Mouse (Mus musculus) brown adipose tissue, adult 24 weeks (tissue): ENCODE measurements around the gene Zfp36l2. TPM values are rescaled to one million over a fixed set of nuclear protein-coding genes. Genes with fewer than 3 reads are reported as not detected.
"Not testable (repeated sequence)": the region's sequence is repeated elsewhere in the genome, so short reads cannot be mapped to it uniquely, and the experiment has no call there.

Source experiments
- H3K27ac ChIP-seq: fragments of 200-500 bp; replicated peaks from 2 replicates; pipeline ENCODE4 v1.5.1; 2012; ENCODE audit warnings: low read depth, mild to moderate bottlenecking, low read length
- H3K4me1 ChIP-seq: fragments of 200-500 bp; 2 replicates; pipeline ENCODE4 v1.6.1; 2012; ENCODE audit warnings: low read length, mixed read lengths; ENCODE audit not compliant: control insufficient read depth, insufficient read depth, insufficient read length
- H3K4me3 ChIP-seq: fragments of 200-500 bp; 2 replicates; pipeline ENCODE4 v1.5.1; 2012; ENCODE audit warnings: low read depth, mild to moderate bottlenecking, low read length, moderate library complexity; ENCODE audit not compliant: insufficient read depth
- polyA plus RNA-seq: library from polyadenylated mRNA; stranded (reverse); fragments of >200 nt; gene quantifications from 2 replicates; pipeline ENCODE4 v1.2.4, GENCODE M21; 2012; ENCODE audit not compliant: missing spikeins, insufficient read depth, insufficient read length

Zfp36l2 gene
- polyA plus RNA-seq, 1 experiment: 103 TPM

DNA sequence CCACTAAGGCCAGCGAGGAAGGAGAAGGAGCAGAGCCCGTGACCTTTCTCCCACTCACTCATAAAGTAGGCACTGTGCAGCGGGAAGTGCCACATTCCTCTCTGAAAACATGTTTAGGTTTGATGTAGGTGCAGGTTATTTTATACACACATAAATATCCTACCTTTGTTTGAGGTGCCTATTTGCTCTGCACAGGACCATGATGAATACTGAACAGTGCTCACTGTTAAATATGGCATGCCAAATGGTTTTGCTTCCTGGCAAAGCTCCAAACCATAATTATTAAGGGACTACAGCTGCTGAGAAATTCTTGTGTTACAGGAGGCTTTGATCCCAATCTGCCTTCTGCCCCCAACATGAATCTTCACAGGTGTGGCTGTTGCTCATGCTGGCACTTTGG lies 18.5 kb upstream of the Zfp36l2 start:
- Histone ChIP-seq H3K27ac (no peak overlapping the region), H3K4me1 (peaks cover 3% of the 10 kb centered on the region), H3K4me3 (no peak overlapping the region)

DNA sequence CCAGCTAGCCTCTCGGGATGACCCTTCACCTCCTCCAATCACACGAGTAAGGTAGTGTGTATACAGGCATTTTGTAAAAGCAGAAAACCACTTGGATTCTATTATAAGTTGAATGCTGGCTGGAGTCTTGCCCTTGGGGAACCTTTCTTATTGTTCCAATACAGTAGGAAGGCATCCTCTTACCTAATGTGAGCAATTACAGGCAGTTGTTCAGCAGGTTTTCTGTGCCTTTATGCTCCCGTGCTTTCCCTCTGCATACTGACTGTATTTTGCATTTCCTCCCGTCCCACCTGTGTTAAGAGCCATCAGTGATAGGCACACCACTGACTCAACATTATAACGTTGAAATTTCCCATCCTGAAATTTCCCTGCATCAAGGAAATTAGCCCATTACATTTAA lies 17.2 kb upstream of the Zfp36l2 start:
- no peak overlapping the region for H3K4me3 ChIP-seq
- no peak overlapping the region for H3K27ac ChIP-seq
- H3K4me1 ChIP-seq: peaks cover 3% of the 10 kb centered on the region

DNA sequence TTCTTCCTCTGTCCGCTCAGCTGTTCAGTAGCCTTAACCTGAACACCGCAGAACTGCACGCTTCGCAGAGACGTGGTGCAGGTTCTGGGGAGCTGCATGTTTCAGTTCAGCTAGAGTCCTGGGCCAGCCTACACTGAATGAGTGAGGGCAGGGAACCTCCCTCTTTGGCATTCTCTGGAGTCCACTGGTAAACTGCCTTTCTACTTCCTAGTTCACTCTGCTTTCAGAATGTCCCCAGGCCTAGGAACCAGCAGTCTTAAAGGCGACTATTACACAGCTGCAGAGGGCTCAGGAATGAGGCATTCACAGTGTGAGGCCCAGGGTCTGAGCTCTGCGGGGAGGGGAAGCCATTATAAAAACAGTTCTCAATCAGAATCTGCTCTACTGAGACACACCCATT lies 15.6 kb upstream of the Zfp36l2 start:
- no peak overlapping the region for H3K4me3 ChIP-seq
- 0 out of 2 replicates have a peak overlapping the region, but pooled peaks have one; percentile 11 for H3K27ac ChIP-seq
- peaks cover 3% of the 10 kb centered on the region for H3K4me1 ChIP-seq

DNA sequence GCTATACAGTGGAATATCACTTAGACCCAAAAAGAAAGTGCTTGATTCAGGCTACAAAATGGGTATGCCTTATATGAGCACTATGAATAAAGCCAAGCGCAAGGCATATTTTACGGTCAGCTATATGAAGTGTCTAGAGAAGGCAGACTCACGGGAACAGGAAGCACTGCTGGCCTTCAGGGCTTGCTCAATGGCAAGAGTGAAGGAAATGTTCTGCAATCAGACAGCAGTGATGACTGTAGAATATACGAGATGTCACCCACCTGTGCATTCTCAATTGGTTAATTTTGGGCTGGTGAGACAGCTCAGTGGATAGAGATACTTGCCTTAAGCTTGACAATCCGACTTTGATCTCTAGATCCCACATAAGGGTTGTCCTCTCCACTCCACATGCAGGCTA lies 13.4 kb upstream of the Zfp36l2 start:
- no peak overlapping the region for H3K4me3 ChIP-seq
- H3K27ac ChIP-seq: no peak overlapping the region
- peaks cover 11% of the 10 kb centered on the region for H3K4me1 ChIP-seq

DNA sequence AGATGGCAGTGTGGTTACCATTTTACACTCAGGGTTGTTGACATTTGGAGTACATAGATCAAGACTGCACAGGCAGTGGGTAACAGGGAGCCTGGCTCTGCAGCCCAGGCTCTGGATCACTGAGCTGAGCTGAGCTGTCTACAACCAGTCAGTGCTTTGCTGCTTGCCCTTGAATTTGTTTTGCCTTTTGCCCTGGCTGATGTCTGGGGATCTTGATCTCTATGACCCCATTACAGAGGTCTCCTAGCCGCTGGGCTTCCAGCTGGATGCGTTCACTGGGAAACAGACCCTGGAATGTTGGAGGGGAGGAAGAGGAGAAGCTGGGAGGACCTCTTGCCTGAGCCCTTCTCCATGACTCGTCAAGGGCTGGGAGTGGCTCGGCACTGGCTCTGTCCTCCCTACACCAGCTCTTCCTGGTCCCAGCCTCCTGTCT lies 10.2 kb upstream of the Zfp36l2 start:
- no peak overlapping the region for H3K4me3 ChIP-seq
- peak overlapping the region; percentile 53 for H3K27ac ChIP-seq
- H3K4me1 ChIP-seq: peaks cover 14% of the 10 kb centered on the region

DNA sequence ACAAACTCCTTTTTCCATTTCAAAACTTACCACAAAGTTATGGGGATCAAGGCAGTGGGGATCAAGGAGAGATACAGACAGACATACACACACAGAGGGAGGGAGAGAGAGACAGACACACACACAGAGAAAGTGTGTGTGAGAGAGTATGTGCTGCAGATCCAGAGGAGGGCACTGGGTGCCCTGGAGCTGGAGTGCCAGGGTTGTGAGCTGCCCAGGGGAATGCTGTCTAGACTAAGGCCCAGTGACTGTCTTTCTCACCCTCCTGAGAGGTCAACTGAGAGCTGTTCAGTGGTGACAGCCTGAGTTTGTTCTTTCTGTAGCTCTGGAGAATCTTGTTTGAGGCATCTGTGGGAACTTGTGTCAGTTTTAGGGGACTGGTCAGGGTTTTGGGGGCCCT lies 8.6 kb upstream of the Zfp36l2 start:
- H3K27ac ChIP-seq: peak overlapping the region; percentile 96
- no peak overlapping the region for H3K4me3 ChIP-seq
- peaks cover 14% of the 10 kb centered on the region for H3K4me1 ChIP-seq

DNA sequence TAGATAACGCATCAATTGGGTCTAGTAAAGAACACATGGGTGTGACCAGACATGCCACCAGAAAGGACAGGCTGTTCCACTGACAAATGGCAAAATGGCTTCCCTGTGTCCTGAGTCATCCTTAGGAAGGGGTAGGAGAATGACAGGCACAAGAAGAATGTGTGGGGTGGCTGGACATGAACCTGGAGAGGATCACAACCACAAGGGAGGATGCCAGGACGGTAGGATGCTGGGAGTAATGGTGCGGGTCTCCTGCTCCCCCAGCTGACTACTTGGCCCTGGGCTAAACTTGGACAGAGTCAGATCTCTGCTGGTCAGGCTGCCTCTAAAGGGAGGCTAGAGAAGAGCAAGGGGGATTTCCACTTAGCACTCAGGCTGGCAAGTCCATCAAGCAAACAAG lies 8.1 kb upstream of the Zfp36l2 start:
- Histone ChIP-seq H3K27ac (peak overlapping the region; percentile 96), H3K4me3 (no peak overlapping the region), H3K4me1 (peaks cover 14% of the 10 kb centered on the region)

DNA sequence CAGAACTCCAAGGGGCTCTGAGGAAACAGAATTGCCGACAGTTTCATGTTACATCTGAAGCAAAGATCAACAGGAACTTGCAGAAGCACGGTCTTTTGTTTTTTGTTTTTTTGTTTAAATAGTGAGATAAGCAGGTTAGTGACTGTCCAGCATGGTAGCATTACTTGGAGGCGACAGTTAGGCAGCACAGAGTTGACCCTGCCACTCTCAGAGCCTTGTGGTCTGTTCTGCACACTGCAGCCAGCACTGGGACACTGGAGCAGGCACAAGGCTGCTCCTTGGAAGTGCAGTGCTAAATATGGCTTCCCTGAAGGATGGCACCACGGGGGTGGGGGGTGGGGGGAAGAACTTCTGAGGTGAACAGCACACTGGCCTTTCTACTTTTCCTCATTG lies 7.3 kb upstream of the Zfp36l2 start:
- H3K27ac ChIP-seq: peak overlapping the region; percentile 96
- H3K4me1 ChIP-seq: peaks cover 16% of the 10 kb centered on the region
- H3K4me3 ChIP-seq: no peak overlapping the region

DNA sequence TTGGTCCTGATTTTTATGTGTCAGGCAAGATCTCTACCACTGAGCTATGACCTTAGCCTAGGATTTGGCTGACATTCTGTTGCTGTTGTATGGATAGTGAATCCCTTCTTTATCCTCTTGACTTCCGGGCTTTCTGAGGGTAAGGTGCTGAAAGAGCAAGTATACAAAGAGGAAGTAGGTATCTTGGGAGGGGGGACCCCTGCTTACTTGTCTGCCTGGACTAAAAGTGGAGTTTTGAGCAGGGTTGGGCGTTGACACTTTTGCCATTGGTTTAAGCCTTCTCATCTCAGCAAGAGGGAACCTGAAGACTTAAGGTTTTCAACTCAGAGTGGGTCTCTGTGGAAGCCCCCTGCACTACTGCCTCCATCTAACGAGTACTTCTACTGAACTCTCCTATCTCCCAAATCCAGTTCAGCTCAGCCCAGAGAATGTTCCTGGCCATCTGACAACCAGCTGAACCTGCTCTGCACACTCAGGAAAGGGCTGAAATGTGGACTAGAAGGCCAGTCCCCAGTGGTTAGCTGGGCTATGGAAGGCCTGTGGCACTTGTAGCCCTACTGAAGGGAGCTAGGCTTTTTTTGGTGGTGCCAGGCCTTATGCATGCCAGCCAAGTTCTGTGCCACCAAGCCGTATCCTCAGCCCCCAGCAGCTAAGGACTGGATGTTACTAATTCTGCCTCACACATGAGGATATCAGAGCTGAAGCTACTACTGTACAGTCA lies 6.7 kb upstream of the Zfp36l2 start:
- Histone ChIP-seq H3K4me1 (peaks cover 16% of the 10 kb centered on the region), H3K27ac (peak overlapping the region; percentile 96), H3K4me3 (no peak overlapping the region)

DNA sequence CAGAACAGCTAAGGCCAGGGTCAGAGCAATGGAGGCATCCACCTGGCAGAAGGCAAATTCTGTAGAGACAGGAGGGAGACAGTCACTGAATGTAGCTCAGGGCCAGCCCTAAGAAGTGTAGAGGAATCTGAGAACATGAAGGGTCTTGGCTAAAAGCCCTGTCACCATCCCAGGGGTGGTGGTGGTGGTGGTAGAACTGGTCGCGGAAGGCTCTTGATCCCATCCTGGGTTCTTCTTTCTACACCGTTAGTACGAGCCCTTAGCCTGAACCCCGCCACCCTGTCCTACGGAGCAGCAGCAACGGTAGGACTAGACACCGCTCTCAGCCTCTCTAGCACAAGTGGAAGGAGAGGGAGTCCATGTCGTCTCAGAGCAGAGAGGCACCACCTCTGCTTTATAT lies 5.7 kb upstream of the Zfp36l2 start:
- H3K4me1 ChIP-seq: peaks cover 20% of the 10 kb centered on the region
- H3K27ac ChIP-seq: peak overlapping the region; percentile 65; the same call in 1 of the 2 replicates
- H3K4me3 ChIP-seq: no peak overlapping the region

DNA sequence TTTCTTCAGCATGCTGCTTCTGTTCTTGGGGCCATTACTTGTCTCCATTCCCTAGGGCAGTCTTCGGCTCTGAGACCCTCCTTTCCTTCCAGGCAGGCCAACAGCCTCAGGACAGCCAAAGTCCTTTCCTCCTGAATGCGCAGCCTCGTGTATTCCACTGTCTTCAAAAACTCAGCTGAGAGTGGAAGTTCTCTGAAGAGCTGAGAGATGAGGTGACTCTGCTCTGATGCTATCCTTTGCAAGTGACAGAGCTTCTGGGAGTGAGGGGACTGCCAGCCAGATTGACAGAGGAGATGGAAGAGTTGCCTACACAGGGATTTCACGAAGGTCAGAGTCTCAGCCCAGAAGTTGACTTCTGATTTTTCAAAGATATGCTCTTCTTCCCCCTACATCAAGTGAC lies 4.2 kb upstream of the Zfp36l2 start:
- Histone ChIP-seq H3K4me3 (no peak overlapping the region), H3K27ac (peak overlapping the region; percentile 65), H3K4me1 (peaks cover 13% of the 10 kb centered on the region)

DNA sequence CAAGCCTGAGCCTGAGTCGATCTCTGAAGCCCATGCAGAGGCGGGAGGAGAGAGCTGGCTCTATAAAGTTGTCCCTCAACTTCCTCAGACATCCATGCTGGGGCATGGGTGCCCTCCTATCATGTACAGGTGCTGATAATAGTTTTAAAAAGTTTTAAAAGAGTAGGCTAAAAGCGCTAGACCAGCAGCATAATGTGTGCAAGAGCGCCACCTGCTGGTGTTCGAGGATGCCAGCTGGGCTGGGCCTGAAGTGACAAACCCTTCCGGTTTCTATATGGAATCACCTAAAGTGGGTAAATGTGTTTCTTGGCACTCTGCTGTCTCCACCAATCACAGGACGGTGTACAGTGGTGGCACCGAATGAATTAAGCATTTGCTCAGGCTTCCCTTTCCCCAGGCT lies 3.1 kb upstream of the Zfp36l2 start:
- peaks cover 9% of the 10 kb centered on the region for H3K4me1 ChIP-seq
- H3K27ac ChIP-seq: no peak overlapping the region
- no peak overlapping the region for H3K4me3 ChIP-seq

DNA sequence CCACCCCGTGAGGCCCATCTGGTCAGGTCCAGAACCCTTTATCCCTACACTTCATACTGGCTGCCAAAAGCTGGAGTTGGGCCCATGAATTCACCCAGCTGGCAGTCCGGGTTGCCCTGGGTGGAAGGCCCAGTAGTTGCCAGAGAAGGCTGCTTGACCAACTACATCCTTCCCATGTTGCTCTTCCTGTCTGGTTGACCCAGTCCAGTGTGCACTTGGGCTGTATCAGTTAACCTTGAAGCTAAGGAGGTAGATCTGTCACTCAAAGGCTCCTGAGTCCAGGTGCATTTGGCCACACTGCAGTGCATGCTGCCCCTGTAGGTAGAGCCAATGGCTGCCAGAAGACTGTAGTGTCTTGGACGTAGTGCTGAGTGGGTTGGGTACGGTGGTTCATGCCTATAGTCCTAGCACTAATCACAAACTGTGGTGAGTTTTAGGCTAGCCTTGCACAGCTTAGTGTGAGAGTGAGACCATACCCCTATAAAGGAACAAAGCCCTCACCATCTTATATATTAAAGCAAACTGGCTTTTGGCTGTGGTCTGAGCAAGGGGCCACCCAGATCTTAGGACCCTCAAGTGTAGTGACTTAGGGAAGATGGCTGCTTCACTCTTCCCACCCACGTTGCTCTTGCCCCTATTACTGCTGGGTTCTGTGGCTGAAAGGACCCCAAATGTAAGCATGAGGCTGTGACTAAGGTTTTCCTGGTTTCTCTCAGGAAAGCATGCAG lies 1.5 kb upstream of the Zfp36l2 start:
- Histone ChIP-seq H3K4me1 (peaks cover 7% of the 10 kb centered on the region), H3K4me3 (peak overlapping the region; percentile 40), H3K27ac (peak overlapping the region; percentile 84)

DNA sequence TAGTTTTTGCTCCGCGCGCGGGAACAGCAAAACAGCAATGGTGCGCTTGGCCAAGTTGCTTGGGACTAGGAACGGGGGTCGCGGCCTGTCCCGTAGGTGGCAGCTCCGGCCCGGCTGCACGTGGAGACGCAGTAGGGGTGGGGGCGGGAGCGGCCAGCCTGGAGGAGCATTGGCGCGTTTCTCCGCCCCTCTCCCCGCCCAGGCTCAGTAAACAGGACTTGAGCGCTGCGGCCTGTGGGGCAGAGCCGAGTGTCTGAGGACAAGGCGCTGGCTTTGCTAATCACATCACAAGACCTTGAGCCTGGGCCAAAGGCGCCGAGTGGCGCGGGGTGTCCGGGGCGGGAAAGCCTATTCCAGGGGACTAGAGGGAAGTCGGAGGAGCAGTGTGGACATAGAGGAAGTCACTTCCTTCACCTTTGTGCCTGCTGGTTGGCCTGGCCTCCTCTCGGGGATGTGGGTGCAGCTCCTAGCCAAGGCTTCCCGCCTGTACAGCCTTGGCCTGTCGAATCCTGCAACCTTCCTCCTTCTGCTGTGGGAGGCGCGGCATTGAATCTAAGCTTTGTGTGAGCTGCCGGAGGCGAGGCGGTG lies 721 bp upstream of the Zfp36l2 start:
- peaks cover 7% of the 10 kb centered on the region for H3K4me1 ChIP-seq
- peak overlapping the region; percentile 67 for H3K4me3 ChIP-seq
- peak overlapping the region; percentile 92 for H3K27ac ChIP-seq

DNA sequence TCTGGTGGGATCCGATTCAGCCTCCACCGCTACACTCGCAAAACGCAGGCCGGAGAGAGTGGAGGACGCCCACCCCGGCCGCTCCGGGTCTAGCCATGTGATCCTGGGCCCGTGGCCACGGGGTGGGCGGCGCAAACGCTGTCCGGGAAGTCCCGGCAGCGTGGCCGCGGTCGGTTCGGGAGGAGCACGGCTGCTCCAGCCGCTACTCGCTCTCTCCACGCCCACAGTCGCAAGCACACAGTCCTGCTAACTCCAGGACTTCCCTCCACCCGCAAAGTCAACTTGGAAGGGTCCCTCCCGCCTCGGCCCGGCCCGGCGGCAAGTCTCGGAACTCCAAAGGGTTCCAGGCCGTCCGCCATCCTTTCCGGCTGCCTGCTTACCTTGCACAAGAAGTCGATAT lies 483 bp downstream of the Zfp36l2 start:
- Histone ChIP-seq H3K4me3 (peak overlapping the region; percentile 94), H3K27ac (peak overlapping the region; percentile 95)
- not testable (repeated sequence) for H3K4me1 ChIP-seq
